Comparison of ENCODE assay signal across 21 mouse cellular contexts in genomic region chr5:52615421-52615820, GRCm38 (mm10). TPM values are rescaled to one million over a fixed set of nuclear protein-coding genes. Genes with fewer than 3 reads are reported as not detected.
DNase-seq lines count a peak whose midpoint lies in the region; ATAC-seq and TF ChIP-seq lines count a peak whose summit lies in the region.
"Had no signal": no experiment of that assay in that cellular context is flagged by ENCODE, and none has a peak within 500 bp of the region (broad histone marks: within the 10 kb centered on the region; RNA-seq: fewer than 3 reads in every experiment).

No protein-coding gene starts in this region.

- no peaks in the 10 kb centered on the region for H3K9me3 ChIP-seq in forebrain, embryonic 13.5 days (replicated peaks)
- H3K9me3 ChIP-seq in forebrain, embryonic 15.5 days, result no peaks in the 10 kb centered on the region
- H3K9me3 ChIP-seq in midbrain, embryonic 11.5 days (ENCODE audit: control insufficient read depth, low read length), result no peaks in the 10 kb centered on the region
- H3K9me3 ChIP-seq in midbrain, embryonic 10.5 days (replicated peaks), result peaks cover 4% of the 10 kb centered on the region; the same call in 1 of the 2 replicates
- H3K9me3 ChIP-seq in intestine, embryonic 16.5 days (ENCODE audit: control insufficient read depth, low read length), result 0 out of 2 replicates have a peak, but pooled peaks cover 5% of the 10 kb centered on the region
- H3K9me3 ChIP-seq in stomach, postnatal 0 days (ENCODE audit: control insufficient read depth, low read length), result no peaks in the 10 kb centered on the region
- H3K9me3 ChIP-seq: heart, embryonic 15.5 days; hindbrain, embryonic 13.5 days; liver, embryonic 13.5 days had no signal

- 0 out of 2 replicates have a peak overlapping the region, but pooled peaks have one; percentile 5 for H3K9ac ChIP-seq in forebrain, embryonic 13.5 days
- H3K9ac ChIP-seq in forebrain, embryonic 15.5 days (replicated peaks), result no peak overlapping the region
- H3K9ac ChIP-seq in midbrain, embryonic 11.5 days (ENCODE audit: low read length), result no peak overlapping the region
- no peak overlapping the region; the same call in 1 of the 2 replicates for H3K9ac ChIP-seq in intestine, embryonic 16.5 days (ENCODE audit: low read depth, low read length)
- no peak overlapping the region for H3K9ac ChIP-seq in stomach, postnatal 0 days (ENCODE audit: low read length)
- H3K9ac ChIP-seq: heart, embryonic 15.5 days; hindbrain, embryonic 13.5 days; liver, embryonic 13.5 days had no signal

- TF ChIP-seq EP300 in stomach, postnatal 0 days (optimal IDR thresholded peaks at IDR 0.05), result no peak

- no peak overlapping the region for H3K27ac ChIP-seq in forebrain, embryonic 13.5 days
- no peak overlapping the region for H3K27ac ChIP-seq in forebrain, embryonic 15.5 days (replicated peaks)
- no peak overlapping the region for H3K27ac ChIP-seq in midbrain, embryonic 11.5 days (ENCODE audit: low read depth, low read length)
- no peak overlapping the region for H3K27ac ChIP-seq in midbrain, embryonic 10.5 days (replicated peaks)
- H3K27ac ChIP-seq in intestine, embryonic 16.5 days (ENCODE audit: low read length), result peak overlapping the region; percentile 79
- peak overlapping the region; percentile 45 for H3K27ac ChIP-seq in stomach, postnatal 0 days (replicated peaks)
- H3K27ac ChIP-seq: forebrain, embryonic 10.5 days; heart, embryonic 15.5 days; hindbrain, embryonic 13.5 days; layer of hippocampus, adult 2 months; left cerebral cortex, adult 2 months; liver, embryonic 13.5 days had no signal

- peak; percentile 53 for DNase-seq in midbrain, embryonic 11.5 days (ENCODE audit: low spot score, missing footprints)
- no peak for DNase-seq in midbrain, embryonic 10.5 days (ENCODE audit: low spot score)
- no peak for DNase-seq in stomach, postnatal 0 days (ENCODE audit: low spot score)
- DNase-seq in lung, postnatal 36 days, result no peak
- no peak for DNase-seq in lung, postnatal 10 days
- DNase-seq: adrenal gland, adult 2 months; cerebellum, adult 18-20 months; cerebellum, postnatal 36 days; kidney, adult 18-20 months; kidney, postnatal 10 days; right cerebral cortex, postnatal 25 days; thymus, postnatal 25 days had no signal

- WGBS in forebrain, embryonic 13.5 days, result 74% methylated on average over 9 of the region's 9 CpGs
- 64% methylated on average over 9 of the region's 9 CpGs for WGBS in forebrain, embryonic 15.5 days
- 76% methylated on average over 9 of the region's 9 CpGs for whole genome bisulfite sequencing in midbrain, embryonic 11.5 days
- 75% methylated on average over 9 of the region's 9 CpGs for WGBS in midbrain, embryonic 10.5 days
- WGBS in intestine, embryonic 16.5 days, result 43% methylated on average over 9 of the region's 9 CpGs
- 48% methylated on average over 9 of the region's 9 CpGs for WGBS in stomach, postnatal 0 days

- H3K36me3 ChIP-seq in forebrain, embryonic 13.5 days (ENCODE audit: poor library complexity, severe bottlenecking), result no peaks in the 10 kb centered on the region
- no peaks in the 10 kb centered on the region for H3K36me3 ChIP-seq in forebrain, embryonic 15.5 days
- H3K36me3 ChIP-seq in midbrain, embryonic 11.5 days (ENCODE audit: control insufficient read depth, insufficient read depth, low read length), result no peaks in the 10 kb centered on the region
- no peaks in the 10 kb centered on the region for H3K36me3 ChIP-seq in midbrain, embryonic 10.5 days
- H3K36me3 ChIP-seq in intestine, embryonic 16.5 days (ENCODE audit: control insufficient read depth, insufficient read depth, low read length), result no peaks in the 10 kb centered on the region
- no peaks in the 10 kb centered on the region for H3K36me3 ChIP-seq in stomach, postnatal 0 days (ENCODE audit: control insufficient read depth, insufficient read depth, low read length)
- H3K36me3 ChIP-seq: forebrain, embryonic 10.5 days; heart, embryonic 15.5 days; hindbrain, embryonic 13.5 days; liver, embryonic 13.5 days had no signal

- H3K27me3 ChIP-seq in forebrain, embryonic 13.5 days, result no peaks in the 10 kb centered on the region
- no peaks in the 10 kb centered on the region for H3K27me3 ChIP-seq in forebrain, embryonic 15.5 days
- no peaks in the 10 kb centered on the region for H3K27me3 ChIP-seq in midbrain, embryonic 11.5 days (ENCODE audit: control insufficient read depth, insufficient read depth, low read length)
- peaks cover 31% of the 10 kb centered on the region for H3K27me3 ChIP-seq in midbrain, embryonic 10.5 days (ENCODE audit: low read depth, poor library complexity, severe bottlenecking)
- H3K27me3 ChIP-seq in intestine, embryonic 16.5 days (replicated peaks; ENCODE audit: control insufficient read depth, insufficient read depth, low read length), result no peaks in the 10 kb centered on the region
- no peaks in the 10 kb centered on the region for H3K27me3 ChIP-seq in stomach, postnatal 0 days (ENCODE audit: control insufficient read depth, insufficient read depth, low read length)
- H3K27me3 ChIP-seq: heart, embryonic 15.5 days had no signal

- peaks cover 20% of the 10 kb centered on the region for H3K4me1 ChIP-seq in forebrain, embryonic 13.5 days
- peaks cover 30% of the 10 kb centered on the region for H3K4me1 ChIP-seq in forebrain, embryonic 15.5 days
- peaks cover 11% of the 10 kb centered on the region for H3K4me1 ChIP-seq in midbrain, embryonic 11.5 days (ENCODE audit: control insufficient read depth, insufficient read depth, low read length)
- H3K4me1 ChIP-seq in midbrain, embryonic 10.5 days, result peaks cover 33% of the 10 kb centered on the region
- H3K4me1 ChIP-seq in intestine, embryonic 16.5 days (ENCODE audit: control insufficient read depth, insufficient read depth, low read length), result peaks cover 39% of the 10 kb centered on the region
- H3K4me1 ChIP-seq in stomach, postnatal 0 days (replicated peaks; ENCODE audit: control insufficient read depth, insufficient read depth), result peaks cover 7% of the 10 kb centered on the region; the same call in 1 of the 2 replicates

- no peak for ATAC-seq in forebrain, embryonic 13.5 days
- no peak for ATAC-seq in forebrain, embryonic 15.5 days (replicated peaks)
- ATAC-seq in midbrain, embryonic 11.5 days (ENCODE audit: low FRiP score), result no peak
- ATAC-seq in intestine, embryonic 16.5 days, result peak; percentile 41
- ATAC-seq in stomach, postnatal 0 days (ENCODE audit: low FRiP score, low TSS enrichment), result no peak

- no peak overlapping the region for H3K4me3 ChIP-seq in forebrain, embryonic 13.5 days
- H3K4me3 ChIP-seq in forebrain, embryonic 15.5 days, result no peak overlapping the region
- H3K4me3 ChIP-seq in midbrain, embryonic 11.5 days (ENCODE audit: low read depth, low read length), result no peak overlapping the region
- H3K4me3 ChIP-seq in midbrain, embryonic 10.5 days, result no peak overlapping the region
- no peak overlapping the region for H3K4me3 ChIP-seq in intestine, embryonic 16.5 days (ENCODE audit: low read length)
- no peak overlapping the region for H3K4me3 ChIP-seq in stomach, postnatal 0 days (ENCODE audit: low read depth, low read length)
- H3K4me3 ChIP-seq: forebrain, embryonic 10.5 days; heart, embryonic 15.5 days; hindbrain, embryonic 13.5 days; layer of hippocampus, adult 2 months; left cerebral cortex, adult 2 months; liver, embryonic 13.5 days had no signal

- no peak for TF ChIP-seq CTCF in stomach, postnatal 0 days (IDR thresholded peaks at IDR 0.05; ENCODE audit: low read depth)

- H3K4me2 ChIP-seq in forebrain, embryonic 13.5 days, result no peak overlapping the region
- no peak overlapping the region for H3K4me2 ChIP-seq in forebrain, embryonic 15.5 days (replicated peaks)
- H3K4me2 ChIP-seq in midbrain, embryonic 11.5 days, result no peak overlapping the region
- no peak overlapping the region for H3K4me2 ChIP-seq in intestine, embryonic 16.5 days (ENCODE audit: low read depth, low read length)
- no peak overlapping the region for H3K4me2 ChIP-seq in stomach, postnatal 0 days (replicated peaks; ENCODE audit: low read depth)
- H3K4me2 ChIP-seq: heart, embryonic 15.5 days; hindbrain, embryonic 13.5 days; liver, embryonic 13.5 days had no signal

RNA-seq across cellular contexts. Expression of gene Lgi2, which starts 49.2 kb away (rescaled TPM):
- polyA plus RNA-seq in forebrain, embryonic 13.5 days (2015; fragmentation: Nextera tagmentation; extraction: Ambion mirVana), result 0.77 and 0.87 TPM in 2 replicates
- 1.9 TPM in 2 replicates for polyA plus RNA-seq in forebrain, embryonic 15.5 days (2015; fragmentation: Nextera tagmentation; extraction: Ambion mirVana)
- polyA plus RNA-seq in midbrain, embryonic 11.5 days (2014; fragmentation: Nextera tagmentation; extraction: Ambion mirVana), result 0.92 and 1.3 TPM in 2 replicates
- 1.4 TPM in 2 replicates for polyA plus RNA-seq in midbrain, embryonic 10.5 days (2016; fragmentation: Nextera tagmentation; extraction: Ambion mirVana)
- 2.9 and 4.1 TPM in 2 replicates for polyA plus RNA-seq in intestine, embryonic 16.5 days (2015; fragmentation: Nextera tagmentation; extraction: Ambion mirVana)
- 4.8 and 5.5 TPM in 2 replicates for polyA plus RNA-seq in stomach, postnatal 0 days (2015; fragmentation: Nextera tagmentation; extraction: Ambion mirVana)

RNA-seq across cellular contexts. Expression of gene Sepsecs, which starts 54.1 kb away (rescaled TPM):
- polyA plus RNA-seq in forebrain, embryonic 13.5 days (2015; fragmentation: Nextera tagmentation; extraction: Ambion mirVana), result 7.1 and 9.2 TPM in 2 replicates
- polyA plus RNA-seq in forebrain, embryonic 15.5 days (2015; fragmentation: Nextera tagmentation; extraction: Ambion mirVana), result 8.0 and 8.2 TPM in 2 replicates
- 8.0 and 8.7 TPM in 2 replicates for polyA plus RNA-seq in midbrain, embryonic 11.5 days (2014; fragmentation: Nextera tagmentation; extraction: Ambion mirVana)
- 8.6 and 9.4 TPM in 2 replicates for polyA plus RNA-seq in midbrain, embryonic 10.5 days (2016; fragmentation: Nextera tagmentation; extraction: Ambion mirVana)
- polyA plus RNA-seq in intestine, embryonic 16.5 days (2015; fragmentation: Nextera tagmentation; extraction: Ambion mirVana), result 11.9 and 12.9 TPM in 2 replicates
- 6.1 and 6.2 TPM in 2 replicates for polyA plus RNA-seq in stomach, postnatal 0 days (2015; fragmentation: Nextera tagmentation; extraction: Ambion mirVana)

Comparison
In these comparisons a context has a peak if more than half of its experiments do, and no peak if none do; other contexts are left out.
1. H3K27ac ChIP-seq: peak in intestine, embryonic 16.5 days (single experiment) and stomach, postnatal 0 days (single experiment); none in forebrain, embryonic 13.5 days (single experiment), forebrain, embryonic 15.5 days (single experiment), midbrain, embryonic 11.5 days (single experiment) and midbrain, embryonic 10.5 days (single experiment).